Mouse (Mus musculus) MN1 (cell line): ENCODE measurements around the gene Gucy2g.

ENCODE experiments used
- DNase-seq: peaks from one replicate; pipeline ENCODE4 v3.0.0-alpha.2; 2016; ENCODE audit warnings: low spot score

Gene Gucy2g

GRCm38 (mm10) chr19:55247991-55248520 lies 7.0 kb upstream of the Gucy2g start:
- no peak for DNase-seq

GRCm38 (mm10) chr19:55247563-55247962 lies 6.5 kb upstream of the Gucy2g start:
- no peak for DNase-seq

GRCm38 (mm10) chr19:55244791-55245231 lies 3.8 kb upstream of the Gucy2g start:
- DNase-seq: peak; percentile 88

- DNase-seq: no peak
Observed at GRCm38 (mm10) chr19:55239766-55240426, 1.1 kb downstream of the Gucy2g start.

- DNase-seq: no peak
Observed at GRCm38 (mm10) chr19:55236564-55236963, 4.5 kb downstream of the Gucy2g start.

- no peak for DNase-seq
Observed at GRCm38 (mm10) chr19:55236026-55236425, 5.0 kb downstream of the Gucy2g start.

GRCm38 (mm10) chr19:55232136-55232535 lies 8.9 kb downstream of the Gucy2g start:
- no peak for DNase-seq

GRCm38 (mm10) chr19:55231081-55231480 lies 10.0 kb downstream of the Gucy2g start:
- DNase-seq: no peak

GRCm38 (mm10) chr19:55227135-55227534 lies 13.9 kb downstream of the Gucy2g start:
- DNase-seq: no peak

- DNase-seq: no peak
Observed at GRCm38 (mm10) chr19:55226621-55227020, 14.4 kb downstream of the Gucy2g start.

GRCm38 (mm10) chr19:55222268-55222667 lies 18.8 kb downstream of the Gucy2g start:
- DNase-seq: no peak

GRCm38 (mm10) chr19:55221208-55221607 lies 19.8 kb downstream of the Gucy2g start:
- no peak for DNase-seq

GRCm38 (mm10) chr19:55219359-55219758 lies 21.7 kb downstream of the Gucy2g start:
- peak; percentile 27 for DNase-seq

- DNase-seq: peak; percentile 17
Observed at GRCm38 (mm10) chr19:55218741-55219221, 22.3 kb downstream of the Gucy2g start.

- DNase-seq: peak; percentile 90
Observed at GRCm38 (mm10) chr19:55218192-55218739, 22.8 kb downstream of the Gucy2g start.

- no peak for DNase-seq
Observed at GRCm38 (mm10) chr19:55217365-55217764, 23.7 kb downstream of the Gucy2g start.

GRCm38 (mm10) chr19:55216876-55217275 lies 24.2 kb downstream of the Gucy2g start:
- DNase-seq: no peak

- no peak for DNase-seq
Observed at GRCm38 (mm10) chr19:55213617-55214340, 27.3 kb downstream of the Gucy2g start.

GRCm38 (mm10) chr19:55211698-55212097 lies 29.3 kb downstream of the Gucy2g start:
- no peak for DNase-seq

GRCm38 (mm10) chr19:55209084-55209483 lies 32.0 kb downstream of the Gucy2g start:
- DNase-seq: no peak

GRCm38 (mm10) chr19:55208654-55209053 lies 32.4 kb downstream of the Gucy2g start:
- DNase-seq: peak; percentile 52

GRCm38 (mm10) chr19:55207746-55208538 lies 33.1 kb downstream of the Gucy2g start:
- peak; percentile 12 for DNase-seq
